Mouse (Mus musculus) small intestine, adult 10 weeks (tissue): ENCODE results near the gene Plxna1. TPM values are rescaled to one million over a fixed set of nuclear protein-coding genes. Genes with fewer than 3 reads are reported as not detected.

Experiments used
- polyA plus RNA-seq: library from polyadenylated mRNA; stranded (reverse); fragments of 350-450 nt; fragmentation: Illumina TruSeq; extraction: RNeasy Lipid Tissue Mini Kit (QIAGEN cat#74804); gene quantifications from one replicate; pipeline ENCODE4 v1.2.3, GENCODE M21; 2014; ENCODE audit warnings: low replicate concordance

Plxna1 gene
- polyA plus RNA-seq: 0.52 TPM

GRCm38 (mm10) chr6:89362281-89363106, at the start of gene Plxna1:
Plxna1 (minus strand) TSS chr6:89362620.

Other genes starting within 250 kb of the Plxna1 start
- gene Chchd6, start 233.0 kb upstream of the Plxna1 start, polyA plus RNA-seq: not detected